Comparison of ENCODE assay signal across 19 mouse cellular contexts in genomic region chr16:67850201-67850600, GRCm38 (mm10).
A peak's percentile ranks its signal among the peaks of the same experiment; 100 is the strongest.
DNase-seq lines count a peak whose midpoint lies in the region; ATAC-seq lines count a peak whose summit lies in the region.
"Had no signal": no experiment of that assay in that cellular context is flagged by ENCODE, and none has a peak within 500 bp of the region (broad histone marks: within the 10 kb centered on the region; RNA-seq: fewer than 3 reads in every experiment).

No protein-coding gene starts in this region.

- H3K9me3 ChIP-seq in forebrain, embryonic 14.5 days (replicated peaks; ENCODE audit: control insufficient read depth, low read length): no peaks in the 10 kb centered on the region
- H3K9me3 ChIP-seq in forebrain, embryonic 10.5 days: no peaks in the 10 kb centered on the region
- H3K9me3 ChIP-seq: embryonic facial prominence, embryonic 12.5 days; G1E; hindbrain, embryonic 12.5 days; limb, embryonic 10.5 days; liver, embryonic 15.5 days; neural tube, embryonic 13.5 days had no signal

- H3K27ac ChIP-seq in forebrain, embryonic 14.5 days (ENCODE audit: low read depth, low read length): peak overlapping the region; percentile 27; the same call in 1 of the 2 replicates
- H3K27ac ChIP-seq in forebrain, embryonic 10.5 days: no peak overlapping the region
- H3K27ac ChIP-seq: embryonic facial prominence, embryonic 12.5 days; hindbrain, embryonic 12.5 days; limb, embryonic 10.5 days; liver, embryonic 15.5 days; macrophage; neural tube, embryonic 13.5 days had no signal

- H3K4me2 ChIP-seq in forebrain, embryonic 14.5 days (ENCODE audit: low read length): no peak overlapping the region
- H3K4me2 ChIP-seq: embryonic facial prominence, embryonic 12.5 days; hindbrain, embryonic 12.5 days; liver, embryonic 15.5 days; neural tube, embryonic 13.5 days had no signal

- no peak overlapping the region for H3K4me3 ChIP-seq in forebrain, embryonic 14.5 days (ENCODE audit: low read depth, low read length)
- no peak overlapping the region for H3K4me3 ChIP-seq in forebrain, embryonic 10.5 days
- H3K4me3 ChIP-seq: embryonic facial prominence, embryonic 12.5 days; hindbrain, embryonic 12.5 days; limb, embryonic 10.5 days; liver, embryonic 15.5 days; neural tube, embryonic 13.5 days had no signal

- H3K9ac ChIP-seq in forebrain, embryonic 14.5 days (ENCODE audit: low read length): no peak overlapping the region
- H3K9ac ChIP-seq: embryonic facial prominence, embryonic 12.5 days; hindbrain, embryonic 12.5 days; liver, embryonic 15.5 days; neural tube, embryonic 13.5 days had no signal

- DNase-seq in forebrain, embryonic 14.5 days (ENCODE audit: low spot score): peak; percentile 74
- no peak for DNase-seq in forebrain, embryonic 10.5 days (ENCODE audit: extremely low spot score, low spot score)
- DNase-seq in A20 (ENCODE audit: low read depth, low spot score): peak; percentile 5
- DNase-seq in cerebellum, adult 9-10 months: peak; percentile 89
- DNase-seq in layer of hippocampus, adult 9-10 months (ENCODE audit: low spot score): peak; percentile 59
- no peak for DNase-seq in thymus, postnatal 4 days
- DNase-seq in thymus, adult 18-20 months: no peak
- DNase-seq: gastrocnemius, postnatal 25 days; kidney, adult 18-20 months had no signal

- no peaks in the 10 kb centered on the region for H3K27me3 ChIP-seq in forebrain, embryonic 14.5 days (replicated peaks; ENCODE audit: control insufficient read depth, insufficient read depth, low read length)
- H3K27me3 ChIP-seq in forebrain, embryonic 10.5 days (ENCODE audit: poor library complexity, severe bottlenecking): no peaks in the 10 kb centered on the region
- H3K27me3 ChIP-seq: embryonic facial prominence, embryonic 12.5 days; hindbrain, embryonic 12.5 days; liver, embryonic 15.5 days; neural tube, embryonic 13.5 days had no signal

- WGBS in forebrain, embryonic 14.5 days: 36% methylated on average over 2 of the region's 2 CpGs
- WGBS in forebrain, embryonic 10.5 days: 68% methylated on average over 2 of the region's 2 CpGs

- H3K36me3 ChIP-seq in forebrain, embryonic 14.5 days (ENCODE audit: control insufficient read depth, insufficient read depth, low read length): no peaks in the 10 kb centered on the region
- no peaks in the 10 kb centered on the region for H3K36me3 ChIP-seq in forebrain, embryonic 10.5 days (replicated peaks)
- H3K36me3 ChIP-seq: embryonic facial prominence, embryonic 12.5 days; G1E; hindbrain, embryonic 12.5 days; limb, embryonic 10.5 days; liver, embryonic 15.5 days; neural tube, embryonic 13.5 days had no signal

- ATAC-seq in forebrain, embryonic 14.5 days: peak; percentile 75; the same call in 1 of the 2 replicates
- ATAC-seq in inflammation-experienced regulatory T-cells, adult 6 months: no peak
- ATAC-seq: activated CD4-positive, CD25-positive, alpha-beta regulatory T cell, adult 4 months; midbrain, embryonic 16.5 days had no signal

- no peaks in the 10 kb centered on the region for H3K4me1 ChIP-seq in forebrain, embryonic 14.5 days (ENCODE audit: control insufficient read depth, insufficient read depth, low read length)
- no peaks in the 10 kb centered on the region for H3K4me1 ChIP-seq in forebrain, embryonic 10.5 days
- H3K4me1 ChIP-seq: embryonic facial prominence, embryonic 12.5 days; hindbrain, embryonic 12.5 days; limb, embryonic 10.5 days; liver, embryonic 15.5 days; neural tube, embryonic 13.5 days had no signal

Comparison
In these comparisons a context has a peak if more than half of its experiments do, and no peak if none do; other contexts are left out.
1. DNase-seq: peak in forebrain, embryonic 14.5 days (single experiment), A20 (single experiment), cerebellum, adult 9-10 months (single experiment) and layer of hippocampus, adult 9-10 months (single experiment); none in forebrain, embryonic 10.5 days (single experiment), thymus, postnatal 4 days (single experiment) and thymus, adult 18-20 months (0 of 2).